Mouse (Mus musculus): Measurements from ENCODE around the gene 2210017I01Rik.

The 2210017I01Rik gene

DNA sequence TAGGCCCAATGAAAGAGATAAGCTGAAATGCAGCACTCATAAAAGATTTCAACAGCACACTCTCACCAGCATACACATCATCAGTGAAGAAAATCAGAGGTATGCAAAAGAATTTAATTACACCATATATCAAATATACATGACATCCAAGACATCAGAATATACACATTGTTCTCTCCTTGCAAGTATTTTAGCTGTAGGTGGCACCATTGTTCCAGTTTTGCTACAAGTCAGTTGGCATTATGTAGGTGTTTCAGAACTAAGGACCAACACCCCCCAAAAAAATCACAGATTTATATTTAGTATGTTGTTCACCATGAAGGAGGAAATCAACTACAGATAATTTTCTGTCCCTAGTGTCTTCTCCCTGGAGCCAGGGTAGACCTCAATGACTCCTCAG lies 41.9 kb downstream of the 2210017I01Rik start:
- DNase-seq (ENCODE audit: low read depth, low spot score) = no peak
